In genomic region chr14:121108439-121109115, GRCm38 (mm10) we compare ENCODE assay signal across 8 mouse cellular contexts.
A peak's percentile ranks its signal among the peaks of the same experiment; 100 is the strongest.
DNase-seq lines count a peak whose midpoint lies in the region; ATAC-seq lines count a peak whose summit lies in the region.

No protein-coding gene starts in this region.

- peaks cover 71% of the 10 kb centered on the region for H3K4me1 ChIP-seq in kidney, embryonic 16.5 days (ENCODE audit: insufficient read depth, low read length)
- H3K4me1 ChIP-seq in midbrain, embryonic 12.5 days: peaks cover 23% of the 10 kb centered on the region

- no peaks in the 10 kb centered on the region for H3K9me3 ChIP-seq in kidney, embryonic 16.5 days (ENCODE audit: low read length)
- H3K9me3 ChIP-seq in midbrain, embryonic 12.5 days: no peaks in the 10 kb centered on the region

- H3K4me2 ChIP-seq in kidney, embryonic 16.5 days (replicated peaks; ENCODE audit: low read depth, low read length): peak overlapping the region; percentile 33; the same call in 1 of the 2 replicates
- peak overlapping the region; percentile 14; the same call in 1 of the 2 replicates for H3K4me2 ChIP-seq in midbrain, embryonic 12.5 days (replicated peaks)

- H3K9ac ChIP-seq in kidney, embryonic 16.5 days (replicated peaks; ENCODE audit: low read length): peak overlapping the region; percentile 36; the same call in 1 of the 2 replicates
- H3K9ac ChIP-seq in midbrain, embryonic 12.5 days (replicated peaks): no peak overlapping the region

- intact Hi-C loops in heart, postnatal 36 days (cut with DNase I): no loop called here

- peak overlapping the region; percentile 95 for H3K27ac ChIP-seq in kidney, embryonic 16.5 days (ENCODE audit: low read length)
- H3K27ac ChIP-seq in midbrain, embryonic 12.5 days (replicated peaks): peak overlapping the region; percentile 39; the same call in 1 of the 2 replicates

- peak; percentile 80 for ATAC-seq in kidney, embryonic 16.5 days (ENCODE audit: low FRiP score, low TSS enrichment)
- no peak for ATAC-seq in midbrain, embryonic 12.5 days (ENCODE audit: low FRiP score, low read depth)
- no peak for ATAC-seq in megakaryocyte progenitor cell, adult 5-6 weeks (replicated peaks; ENCODE audit: poor library complexity)

- peak; percentile 90 for DNase-seq in heart, adult 11 months
- no peak for DNase-seq in heart, postnatal 36 days
- peak; percentile 48 to 53 for DNase-seq in heart, adult 9 months (ENCODE audit: low spot score in 2 of 2)
- DNase-seq in right cerebral cortex, adult 18-20 months: no peak
- DNase-seq in T-cell, adult 2 months (ENCODE audit: low spot score): no peak

- H3K27me3 ChIP-seq in kidney, embryonic 16.5 days (ENCODE audit: insufficient read depth, low read length): no peaks in the 10 kb centered on the region
- H3K27me3 ChIP-seq in midbrain, embryonic 12.5 days: no peaks in the 10 kb centered on the region

- no peaks in the 10 kb centered on the region for H3K36me3 ChIP-seq in kidney, embryonic 16.5 days (ENCODE audit: insufficient read depth, low read length)
- peaks cover 2% of the 10 kb centered on the region; the same call in 1 of the 2 replicates for H3K36me3 ChIP-seq in midbrain, embryonic 12.5 days

- H3K4me3 ChIP-seq in kidney, embryonic 16.5 days (ENCODE audit: low read length): no peak overlapping the region
- H3K4me3 ChIP-seq in midbrain, embryonic 12.5 days: no peak overlapping the region

- WGBS in kidney, embryonic 16.5 days: 3% methylated on average over 8 of the region's 8 CpGs
- WGBS in midbrain, embryonic 12.5 days: 18% methylated on average over 8 of the region's 8 CpGs

Comparison
In these comparisons a context has a peak if more than half of its experiments do, and no peak if none do; other contexts are left out.
1. DNase-seq: peak in heart, adult 11 months (single experiment) and heart, adult 9 months (2 of 2); none in heart, postnatal 36 days (0 of 2), right cerebral cortex, adult 18-20 months (single experiment) and T-cell, adult 2 months (single experiment).